Mouse (Mus musculus) hindbrain, embryonic 15.5 days (tissue): ENCODE data around the gene Dnmt1. TPM values are rescaled to one million over a fixed set of nuclear protein-coding genes. Genes with fewer than 3 reads are reported as not detected.
"Not testable (repeated sequence)": the region's sequence is repeated elsewhere in the genome, so short reads cannot be mapped to it uniquely, and the experiment has no call there.

Source experiments
- ATAC-seq: fragments of 200-750 bp; cut with Nextera tagmentation; 2 replicates; pipeline ENCODE4 v1.8.0; 2017; ENCODE audit warnings: low read depth, moderate number of reproducible peaks, moderate TSS enrichment; ENCODE audit not compliant: low FRiP score
- H3K27ac ChIP-seq: fragments of 300-500 bp; sonication (generic); replicated peaks from 2 replicates; pipeline ENCODE4 v1.5.1; 2015; ENCODE audit warnings: mild to moderate bottlenecking, inconsistent platforms
- H3K27me3 ChIP-seq: fragments of 300-500 bp; sonication (generic); 2 replicates; pipeline ENCODE4 v1.6.1; 2015; ENCODE audit warnings: control low read depth, inconsistent platforms
- H3K36me3 ChIP-seq: fragments of 300-500 bp; sonication (generic); 2 replicates; pipeline ENCODE4 v1.6.1; 2015; ENCODE audit warnings: control low read depth, inconsistent platforms
- H3K4me1 ChIP-seq: fragments of 300-500 bp; sonication (generic); replicated peaks from 2 replicates; pipeline ENCODE4 v1.6.1; 2015; ENCODE audit warnings: control low read depth, inconsistent platforms
- H3K4me2 ChIP-seq: fragments of 300-500 bp; sonication (generic); 2 replicates; pipeline ENCODE4 v1.6.1; 2015; ENCODE audit warnings: moderate library complexity, mild to moderate bottlenecking, inconsistent platforms
- H3K4me3 ChIP-seq: fragments of 300-500 bp; sonication (generic); 2 replicates; pipeline ENCODE4 v1.5.1; 2015; ENCODE audit warnings: mild to moderate bottlenecking, inconsistent platforms
- H3K9ac ChIP-seq: fragments of 300-500 bp; sonication (generic); 2 replicates; pipeline ENCODE4 v1.6.1; 2015; ENCODE audit warnings: inconsistent platforms
- H3K9me3 ChIP-seq: fragments of 300-500 bp; sonication (generic); 2 replicates; pipeline ENCODE4 v1.6.1; 2016; ENCODE audit warnings: control low read depth, inconsistent platforms
- WGBS: fragments of 180-500 bp; shearing (Covaris S2); methylation state at CpG from one replicate; pipeline ENCODE4 v1.1.7; 2015; 5-methylcytosine and 5-hydroxymethylcytosine counted together
- polyA plus RNA-seq: library from polyadenylated mRNA; unstranded; fragments of >200 nt; fragmentation: Nextera tagmentation; extraction: Ambion mirVana; gene quantifications from 2 replicates; pipeline ENCODE4 v1.2.1, GENCODE M21; 2015

Dnmt1 gene
- polyA plus RNA-seq, result 60.5 and 63.9 TPM in 2 replicates

DNA sequence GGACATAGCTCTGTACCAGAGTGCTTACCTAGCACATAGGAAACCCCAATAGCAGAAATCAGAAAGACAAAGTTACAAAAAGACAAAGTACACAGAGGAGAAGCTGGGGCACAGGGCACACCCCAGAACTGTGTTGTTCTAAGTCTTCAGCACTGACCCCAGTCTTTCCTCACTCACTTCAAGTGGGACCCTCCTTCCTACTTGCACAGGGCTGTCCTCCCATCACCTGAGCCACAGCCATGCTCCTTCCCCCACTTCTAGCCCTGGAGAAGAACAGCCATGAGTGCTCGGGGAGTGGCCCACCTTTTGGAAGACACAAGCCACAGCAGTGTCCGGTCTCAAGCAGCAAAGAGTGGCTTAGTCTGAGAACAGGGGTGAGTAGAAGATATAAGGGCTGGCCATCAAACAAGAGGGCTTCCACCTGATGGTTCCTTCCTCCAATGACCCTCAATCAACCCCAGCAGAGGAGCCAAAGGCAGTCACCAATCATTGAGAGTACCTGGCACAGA, at the start of gene Dnmt1:
Dnmt1 (minus strand) TSS at position 459 of the 509 bp plus-strand sequence.
- no peaks in the 10 kb centered on the region for H3K4me1 ChIP-seq
- no peak for ATAC-seq
- H3K4me2 ChIP-seq, result no peak within 1 kb of the TSS
- 91% methylated on average over 2 of the region's 2 CpGs for WGBS
- no peak within 1 kb of the TSS for H3K27ac ChIP-seq
- H3K27me3 ChIP-seq, result no peaks in the 10 kb centered on the region
- no peaks in the 10 kb centered on the region for H3K36me3 ChIP-seq
- H3K4me3 ChIP-seq, result no peak within 1 kb of the TSS
- no peaks in the 10 kb centered on the region for H3K9me3 ChIP-seq
- H3K9ac ChIP-seq, result no peak within 1 kb of the TSS

DNA sequence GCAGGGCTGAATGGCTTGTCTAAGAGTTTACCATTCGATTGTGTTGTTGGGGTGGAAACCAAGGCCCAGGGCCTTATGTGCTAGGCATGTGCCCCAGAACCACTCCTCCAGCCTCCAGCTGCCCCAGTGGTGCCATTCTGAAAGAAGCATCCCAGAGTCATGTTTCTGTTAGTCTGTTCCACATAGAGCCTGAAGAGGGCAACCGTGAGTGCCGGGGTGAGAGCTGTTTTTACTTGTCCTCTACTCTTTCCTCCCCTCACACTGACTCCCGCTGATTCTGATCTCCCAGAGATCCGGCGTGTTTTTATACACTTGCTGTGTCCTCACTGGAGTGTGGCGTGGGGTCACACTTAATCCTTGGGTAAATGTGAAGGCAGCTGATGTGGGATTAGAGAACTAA, 48.3 kb upstream of the Dnmt1 start:
- no peak overlapping the region for H3K9ac ChIP-seq
- WGBS, result 84% methylated on average over 7 of the region's 7 CpGs
- H3K4me1 ChIP-seq, result peaks cover 14% of the 10 kb centered on the region
- no peaks in the 10 kb centered on the region for H3K9me3 ChIP-seq
- no peak for ATAC-seq
- H3K27me3 ChIP-seq, result peaks cover 3% of the 10 kb centered on the region; the same call in 1 of the 2 replicates
- H3K36me3 ChIP-seq, result peaks cover 44% of the 10 kb centered on the region
- no peak overlapping the region for H3K4me2 ChIP-seq
- no peak overlapping the region for H3K27ac ChIP-seq
- H3K4me3 ChIP-seq, result no peak overlapping the region

- no peak for ATAC-seq
- H3K4me3 ChIP-seq, result no peak overlapping the region
- H3K4me2 ChIP-seq, result no peak overlapping the region
- H3K9me3 ChIP-seq, result no peaks in the 10 kb centered on the region
- H3K9ac ChIP-seq, result no peak overlapping the region
- WGBS, result 93% methylated on average over 10 of the region's 10 CpGs
- no peak overlapping the region for H3K27ac ChIP-seq
- peaks cover 44% of the 10 kb centered on the region for H3K36me3 ChIP-seq
- H3K27me3 ChIP-seq, result 0 out of 2 replicates have a peak, but pooled peaks cover 3% of the 10 kb centered on the region
- peaks cover 14% of the 10 kb centered on the region for H3K4me1 ChIP-seq
Measured at GRCm38 (mm10) chr9:21007313-21007952, 47.7 kb upstream of the Dnmt1 start.

DNA sequence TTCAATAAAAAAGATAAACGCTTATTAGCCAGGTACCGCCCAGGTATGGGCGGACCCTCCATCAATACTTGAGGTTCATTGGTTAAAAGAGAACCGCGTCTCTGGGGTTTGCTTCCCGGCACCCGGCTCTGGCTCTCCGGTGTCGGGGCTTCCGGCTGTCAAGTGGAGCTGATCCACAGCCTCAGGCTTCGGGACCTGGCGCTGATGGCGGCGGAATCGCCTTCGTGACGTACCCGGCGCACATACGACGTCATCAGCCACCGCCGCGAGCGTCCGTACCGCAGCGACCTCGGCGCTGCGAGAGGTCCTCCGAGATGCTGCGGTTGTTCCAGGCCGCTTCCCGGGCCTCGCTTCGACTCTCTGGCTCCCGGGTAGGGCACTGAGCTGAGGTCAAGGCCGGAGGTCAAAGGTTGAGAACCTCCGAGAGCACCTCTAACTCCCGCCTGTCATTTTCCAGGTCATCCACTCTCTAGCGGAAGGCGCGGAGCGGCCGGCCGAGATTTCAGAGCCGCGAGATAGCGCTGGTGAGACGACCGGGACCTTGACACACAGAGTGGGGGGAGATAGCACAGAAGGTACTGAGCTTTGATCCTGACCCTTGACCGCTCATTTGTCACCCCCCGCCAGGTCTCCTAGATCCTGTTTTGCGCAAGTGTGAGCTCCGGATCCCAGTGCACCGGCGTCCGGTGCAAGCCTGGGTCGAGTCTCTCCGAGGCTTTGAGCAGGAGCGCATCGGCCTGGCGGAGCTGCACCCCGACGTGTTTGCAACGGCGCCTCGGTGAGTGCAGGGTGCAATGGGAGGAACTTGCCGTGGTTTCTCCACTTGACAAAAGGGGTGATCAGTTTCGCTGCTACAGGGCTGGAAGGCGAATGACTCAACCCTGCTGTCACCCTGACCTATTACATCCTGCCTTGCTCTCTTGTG, 43.2 kb upstream of the Dnmt1 start, which contains the start of gene Mrpl4:
Mrpl4 (plus strand) TSS at position 112 of the 925 bp plus-strand sequence.
- H3K4me2 ChIP-seq, result peak within 1 kb of the TSS; percentile 73
- H3K27ac ChIP-seq, result peak within 1 kb of the TSS; percentile 81
- peaks cover 14% of the 10 kb centered on the region for H3K4me1 ChIP-seq
- peak within 1 kb of the TSS; percentile 63 for H3K9ac ChIP-seq
- H3K9me3 ChIP-seq, result no peaks in the 10 kb centered on the region
- H3K36me3 ChIP-seq, result peaks cover 29% of the 10 kb centered on the region
- under 1% methylated on average over 72 of the region's 72 CpGs for WGBS
- peak; percentile 92 for ATAC-seq
- peak within 1 kb of the TSS; percentile 69 for H3K4me3 ChIP-seq
- H3K27me3 ChIP-seq, result no peaks in the 10 kb centered on the region

- Histone ChIP-seq H3K27me3 (no peaks in the 10 kb centered on the region), H3K27ac (peak overlapping the region; percentile 81), H3K9me3 (no peaks in the 10 kb centered on the region), H3K4me1 (peaks cover 14% of the 10 kb centered on the region), H3K4me3 (peak overlapping the region; percentile 69), H3K36me3 (peaks cover 23% of the 10 kb centered on the region), H3K9ac (peak overlapping the region; percentile 63), H3K4me2 (peak overlapping the region; percentile 73)
- peak; percentile 54; the same call in 1 of the 2 replicates for ATAC-seq
- WGBS, result 9% methylated on average over 7 of the region's 7 CpGs
Measured at GRCm38 (mm10) chr9:21002270-21002626, 42.6 kb upstream of the Dnmt1 start.

- WGBS, result 75% methylated on average over 6 of the region's 6 CpGs
- H3K36me3 ChIP-seq, result peaks cover 18% of the 10 kb centered on the region
- H3K27ac ChIP-seq, result no peak overlapping the region
- H3K27me3 ChIP-seq, result no peaks in the 10 kb centered on the region
- no peak overlapping the region for H3K4me3 ChIP-seq
- no peaks in the 10 kb centered on the region for H3K9me3 ChIP-seq
- ATAC-seq, result no peak
- peak overlapping the region; percentile 73 for H3K4me2 ChIP-seq
- peaks cover 14% of the 10 kb centered on the region for H3K4me1 ChIP-seq
- no peak overlapping the region for H3K9ac ChIP-seq
Measured at GRCm38 (mm10) chr9:21001651-21002200, 42.0 kb upstream of the Dnmt1 start.

GRCm38 (mm10) chr9:21000811-21001210, 41.1 kb upstream of the Dnmt1 start:
- no peak overlapping the region for H3K4me3 ChIP-seq
- no peak for ATAC-seq
- peaks cover 14% of the 10 kb centered on the region for H3K4me1 ChIP-seq
- no peak overlapping the region for H3K4me2 ChIP-seq
- no peaks in the 10 kb centered on the region for H3K27me3 ChIP-seq
- H3K27ac ChIP-seq, result no peak overlapping the region
- H3K36me3 ChIP-seq, result peaks cover 9% of the 10 kb centered on the region
- no peak overlapping the region for H3K9ac ChIP-seq
- H3K9me3 ChIP-seq, result no peaks in the 10 kb centered on the region

GRCm38 (mm10) chr9:20998337-20998736, 38.6 kb upstream of the Dnmt1 start:
- not testable (repeated sequence) for H3K27me3 ChIP-seq, H3K4me2 ChIP-seq, H3K4me1 ChIP-seq, H3K4me3 ChIP-seq, ATAC-seq, H3K27ac ChIP-seq, H3K36me3 ChIP-seq, H3K9me3 ChIP-seq, H3K9ac ChIP-seq
- 85% methylated on average over 1 of the region's 1 CpGs for WGBS

- no peaks in the 10 kb centered on the region for H3K36me3 ChIP-seq
- ATAC-seq, result no peak
- 91% methylated on average over 8 of the region's 8 CpGs for WGBS
Measured at GRCm38 (mm10) chr9:20997065-20997464, 37.4 kb upstream of the Dnmt1 start.

DNA sequence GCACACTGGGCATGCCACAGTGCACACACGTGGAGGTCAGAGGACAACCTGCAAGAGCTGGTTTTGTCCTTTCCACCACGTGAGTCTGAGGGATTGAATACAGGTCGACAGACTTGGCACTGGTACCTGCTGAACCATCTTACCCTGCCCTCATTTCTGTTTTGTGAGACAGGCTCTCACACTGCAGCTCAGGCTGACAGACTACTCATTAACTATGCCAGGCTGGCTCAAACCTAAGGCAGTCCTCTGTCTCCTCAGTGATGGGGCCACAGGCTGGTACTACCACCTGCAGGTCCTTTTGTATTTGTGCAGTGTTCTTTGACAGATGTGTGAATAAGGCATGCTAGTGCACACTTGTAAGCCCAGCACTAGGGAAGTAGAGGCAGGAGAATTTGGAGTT, 35.4 kb upstream of the Dnmt1 start:
- 69% methylated on average over 3 of the region's 3 CpGs for WGBS

More at GRCm38 (mm10) chr9:20997065-20997464, 37.4 kb upstream of the Dnmt1 start:
- Histone ChIP-seq H3K4me3 (no peak overlapping the region), H3K9me3 (no peaks in the 10 kb centered on the region), H3K9ac (no peak overlapping the region), H3K4me2 (no peak overlapping the region), H3K27ac (no peak overlapping the region), H3K4me1 (no peaks in the 10 kb centered on the region), H3K27me3 (no peaks in the 10 kb centered on the region)

GRCm38 (mm10) chr9:20993165-20993898, 33.6 kb upstream of the Dnmt1 start:
- Histone ChIP-seq H3K4me2 (no peak overlapping the region), H3K9ac (no peak overlapping the region), H3K4me3 (no peak overlapping the region), H3K9me3 (no peaks in the 10 kb centered on the region), H3K27ac (no peak overlapping the region), H3K4me1 (peaks cover 3% of the 10 kb centered on the region; the same call in 1 of the 2 replicates), H3K36me3 (no peaks in the 10 kb centered on the region), H3K27me3 (no peaks in the 10 kb centered on the region)
- WGBS, result 60% methylated on average over 5 of the region's 5 CpGs
- ATAC-seq, result no peak

More for the DNA sequence above, 35.4 kb upstream of the Dnmt1 start:
- no peak for ATAC-seq
- Histone ChIP-seq H3K4me3 (no peak overlapping the region), H3K4me1 (peaks cover 3% of the 10 kb centered on the region; the same call in 1 of the 2 replicates), H3K27me3 (no peaks in the 10 kb centered on the region), H3K4me2 (no peak overlapping the region), H3K27ac (no peak overlapping the region), H3K9me3 (no peaks in the 10 kb centered on the region), H3K36me3 (no peaks in the 10 kb centered on the region), H3K9ac (no peak overlapping the region)
